Mouse (Mus musculus): ENCODE data around the gene Cdkal1. TPM values are rescaled to one million over a fixed set of nuclear protein-coding genes. Genes with fewer than 3 reads are reported as not detected.

Cdkal1 gene
- total and polyA plus RNA-seq, 2 experiments from 2014 or later, result 11.1 to 18.9 TPM

GRCm38 (mm10) chr13:29490341-29490740 lies 365.1 kb downstream of the Cdkal1 start:
- H3K4me3 ChIP-seq (ENCODE audit: low read length), result no peak overlapping the region
- no peak for ATAC-seq
- no peak overlapping the region for H3K4me2 ChIP-seq (ENCODE audit: low read depth, low read length)
- no peak overlapping the region for H3K9ac ChIP-seq (replicated peaks; ENCODE audit: low read length)
- no peaks in the 10 kb centered on the region for H3K36me3 ChIP-seq (ENCODE audit: insufficient read depth, low read length)
- H3K9me3 ChIP-seq (ENCODE audit: low read length), result no peaks in the 10 kb centered on the region
- no peaks in the 10 kb centered on the region for H3K27me3 ChIP-seq (ENCODE audit: insufficient read depth, low read length)
- 57% methylated on average over 8 of the region's 8 CpGs for WGBS
- H3K27ac ChIP-seq, result no peak overlapping the region
- DNase-seq (ENCODE audit: low spot score), result no peak
- no peak for TF ChIP-seq CTCF (IDR thresholded peaks at IDR 0.05; ENCODE audit: low read depth)
- no peaks in the 10 kb centered on the region for H3K4me1 ChIP-seq (ENCODE audit: insufficient read depth, low read length)

GRCm38 (mm10) chr13:29489476-29489875 lies 366.0 kb downstream of the Cdkal1 start:
- H3K27ac ChIP-seq, result no peak overlapping the region

GRCm38 (mm10) chr13:29486709-29487108 lies 368.8 kb downstream of the Cdkal1 start:
- Histone ChIP-seq H3K27me3 (ENCODE audit: insufficient read depth, low read length) (no peaks in the 10 kb centered on the region), H3K36me3 (ENCODE audit: insufficient read depth, low read length) (no peaks in the 10 kb centered on the region), H3K9ac (replicated peaks; ENCODE audit: low read length) (no peak overlapping the region), H3K4me3 (ENCODE audit: low read length) (no peak overlapping the region), H3K4me1 (ENCODE audit: insufficient read depth, low read length) (no peaks in the 10 kb centered on the region), H3K27ac (no peak overlapping the region), H3K9me3 (ENCODE audit: low read length) (no peaks in the 10 kb centered on the region), H3K4me2 (ENCODE audit: low read depth, low read length) (no peak overlapping the region)
- DNase-seq (ENCODE audit: low spot score), result no peak
- WGBS, result 55% methylated on average over 3 of the region's 3 CpGs
- TF ChIP-seq CTCF (IDR thresholded peaks at IDR 0.05; ENCODE audit: low read depth), result no peak
- no peak for ATAC-seq

More at GRCm38 (mm10) chr13:29489476-29489875, 366.0 kb downstream of the Cdkal1 start:
- no peaks in the 10 kb centered on the region for H3K27me3 ChIP-seq (ENCODE audit: insufficient read depth, low read length)
- no peak overlapping the region for H3K9ac ChIP-seq (replicated peaks; ENCODE audit: low read length)
- H3K4me3 ChIP-seq (ENCODE audit: low read length), result no peak overlapping the region
- no peak for ATAC-seq
- TF ChIP-seq CTCF (IDR thresholded peaks at IDR 0.05; ENCODE audit: low read depth), result no peak
- H3K9me3 ChIP-seq (ENCODE audit: low read length), result no peaks in the 10 kb centered on the region
- DNase-seq (ENCODE audit: low spot score), result no peak
- no peaks in the 10 kb centered on the region for H3K36me3 ChIP-seq (ENCODE audit: insufficient read depth, low read length)
- no peak overlapping the region for H3K4me2 ChIP-seq (ENCODE audit: low read depth, low read length)
- no peaks in the 10 kb centered on the region for H3K4me1 ChIP-seq (ENCODE audit: insufficient read depth, low read length)
- WGBS, result 78% methylated on average over 5 of the region's 5 CpGs

GRCm38 (mm10) chr13:29483950-29484349 lies 371.5 kb downstream of the Cdkal1 start:
- Histone ChIP-seq H3K4me1 (ENCODE audit: insufficient read depth, low read length) (no peaks in the 10 kb centered on the region), H3K4me2 (ENCODE audit: low read depth, low read length) (no peak overlapping the region), H3K27ac (no peak overlapping the region), H3K27me3 (ENCODE audit: insufficient read depth, low read length) (no peaks in the 10 kb centered on the region), H3K9me3 (ENCODE audit: low read length) (no peaks in the 10 kb centered on the region), H3K36me3 (ENCODE audit: insufficient read depth, low read length) (no peaks in the 10 kb centered on the region), H3K9ac (replicated peaks; ENCODE audit: low read length) (no peak overlapping the region), H3K4me3 (ENCODE audit: low read length) (no peak overlapping the region)
- TF ChIP-seq CTCF (IDR thresholded peaks at IDR 0.05; ENCODE audit: low read depth), result no peak
- 86% methylated on average over 3 of the region's 3 CpGs for WGBS
- ATAC-seq (no peak), DNase-seq (ENCODE audit: low spot score) (no peak)

- H3K27me3 ChIP-seq (ENCODE audit: insufficient read depth, low read length), result no peaks in the 10 kb centered on the region
- DNase-seq (ENCODE audit: low spot score), result no peak
- H3K9ac ChIP-seq (replicated peaks; ENCODE audit: low read length), result no peak overlapping the region
- ATAC-seq, result no peak
- no peaks in the 10 kb centered on the region for H3K4me1 ChIP-seq (ENCODE audit: insufficient read depth, low read length)
- H3K4me3 ChIP-seq (ENCODE audit: low read length), result no peak overlapping the region
- TF ChIP-seq CTCF (IDR thresholded peaks at IDR 0.05; ENCODE audit: low read depth), result no peak
- no peak overlapping the region for H3K4me2 ChIP-seq (ENCODE audit: low read depth, low read length)
- no peaks in the 10 kb centered on the region for H3K9me3 ChIP-seq (ENCODE audit: low read length)
- WGBS, result 61% methylated on average over 9 of the region's 9 CpGs
- no peaks in the 10 kb centered on the region for H3K36me3 ChIP-seq (ENCODE audit: insufficient read depth, low read length)
- no peak overlapping the region for H3K27ac ChIP-seq
These were observed 373.2 kb downstream of the Cdkal1 start for GRCm38 (mm10) chr13:29482147-29482863.

GRCm38 (mm10) chr13:29476421-29476820 lies 379.1 kb downstream of the Cdkal1 start:
- Histone ChIP-seq H3K27ac (no peak overlapping the region), H3K9ac (replicated peaks; ENCODE audit: low read length) (no peak overlapping the region), H3K4me2 (ENCODE audit: low read depth, low read length) (no peak overlapping the region), H3K4me3 (ENCODE audit: low read length) (no peak overlapping the region), H3K27me3 (ENCODE audit: insufficient read depth, low read length) (no peaks in the 10 kb centered on the region), H3K9me3 (ENCODE audit: low read length) (no peaks in the 10 kb centered on the region), H3K36me3 (ENCODE audit: insufficient read depth, low read length) (no peaks in the 10 kb centered on the region), H3K4me1 (ENCODE audit: insufficient read depth, low read length) (no peaks in the 10 kb centered on the region)
- TF ChIP-seq CTCF (IDR thresholded peaks at IDR 0.05; ENCODE audit: low read depth), result no peak
- no peak for ATAC-seq
- WGBS, result 79% methylated on average over 4 of the region's 4 CpGs
- DNase-seq (ENCODE audit: low spot score), result no peak

GRCm38 (mm10) chr13:29474301-29474700 lies 381.2 kb downstream of the Cdkal1 start:
- no peak overlapping the region for H3K9ac ChIP-seq (replicated peaks; ENCODE audit: low read length)
- no peaks in the 10 kb centered on the region for H3K27me3 ChIP-seq (ENCODE audit: insufficient read depth, low read length)
- no peak for DNase-seq (ENCODE audit: low spot score)
- no peak for ATAC-seq
- H3K36me3 ChIP-seq (ENCODE audit: insufficient read depth, low read length), result no peaks in the 10 kb centered on the region
- no peak overlapping the region for H3K27ac ChIP-seq
- no peak for TF ChIP-seq CTCF (IDR thresholded peaks at IDR 0.05; ENCODE audit: low read depth)
- 92% methylated on average over 9 of the region's 9 CpGs for WGBS
- no peaks in the 10 kb centered on the region for H3K9me3 ChIP-seq (ENCODE audit: low read length)
- no peak overlapping the region for H3K4me3 ChIP-seq (ENCODE audit: low read length)
- no peak overlapping the region for H3K4me2 ChIP-seq (ENCODE audit: low read depth, low read length)
- H3K4me1 ChIP-seq (ENCODE audit: insufficient read depth, low read length), result no peaks in the 10 kb centered on the region
